Mouse (Mus musculus): ENCODE measurements around the gene Srsf1.

The Srsf1 gene

DNA sequence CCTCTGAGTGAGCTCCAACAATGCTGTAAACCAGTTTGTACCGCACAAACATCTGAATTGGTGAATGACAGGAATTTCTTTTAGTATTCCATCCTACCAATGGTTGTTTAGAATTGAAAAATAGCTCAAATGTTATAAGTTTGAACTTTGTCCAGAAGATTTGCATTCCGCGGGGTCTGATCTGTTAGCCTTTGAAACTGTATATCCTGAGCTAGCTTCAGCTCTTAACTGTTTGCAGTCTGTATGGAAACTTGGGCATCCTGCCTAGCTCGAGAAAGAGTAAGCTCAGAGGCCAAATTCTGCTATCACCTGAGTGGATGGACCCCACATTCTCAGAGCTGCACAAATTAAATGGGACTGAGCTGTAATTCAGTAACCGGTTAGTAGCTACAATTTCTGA, 23.9 kb downstream of the Srsf1 start:
- DNase-seq (ENCODE audit: low spot score), result no peak

- DNase-seq (ENCODE audit: low spot score), result no peak
Measured at GRCm38 (mm10) chr11:88073343-88073875, 26.2 kb downstream of the Srsf1 start.

DNA sequence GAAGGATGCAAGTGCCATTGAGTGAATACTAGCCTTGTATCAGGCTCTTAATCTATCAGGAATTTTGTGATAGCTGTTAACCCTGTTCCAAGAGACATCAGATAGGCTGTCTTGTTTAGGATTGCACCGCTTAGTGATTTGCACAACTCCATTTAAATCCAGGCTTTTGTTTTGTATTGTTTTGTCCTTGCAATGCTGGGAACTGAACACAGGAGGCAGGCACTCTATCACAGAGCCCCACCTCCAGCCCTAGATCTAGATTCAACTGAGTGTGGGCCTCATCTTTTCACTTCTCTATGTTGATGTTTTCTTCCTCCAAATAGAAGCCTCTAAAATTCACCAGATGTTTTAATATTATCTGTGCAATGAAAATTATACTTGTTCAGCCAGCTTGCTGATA, 28.5 kb downstream of the Srsf1 start:
- no peak for DNase-seq (ENCODE audit: low spot score)

DNA sequence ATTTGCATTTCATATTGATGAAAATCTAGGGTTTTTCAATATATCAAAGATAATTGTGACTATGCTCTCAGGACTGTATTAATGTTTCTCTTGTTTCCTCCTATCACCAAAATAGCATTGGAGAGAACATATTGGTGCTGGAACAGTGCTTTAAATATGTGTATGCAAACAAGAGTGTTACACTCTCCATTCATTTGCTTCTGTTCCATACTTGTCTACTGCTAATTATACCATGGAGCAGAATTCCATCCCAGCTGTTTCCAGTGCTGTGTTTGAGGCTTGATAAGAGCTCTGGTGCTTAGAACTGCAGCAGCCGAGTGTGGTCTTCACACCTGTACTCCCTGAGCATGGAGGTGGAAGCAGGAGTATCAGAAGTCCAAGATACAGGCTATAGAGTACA, 29.2 kb downstream of the Srsf1 start:
- no peak for DNase-seq (ENCODE audit: low spot score)

DNA sequence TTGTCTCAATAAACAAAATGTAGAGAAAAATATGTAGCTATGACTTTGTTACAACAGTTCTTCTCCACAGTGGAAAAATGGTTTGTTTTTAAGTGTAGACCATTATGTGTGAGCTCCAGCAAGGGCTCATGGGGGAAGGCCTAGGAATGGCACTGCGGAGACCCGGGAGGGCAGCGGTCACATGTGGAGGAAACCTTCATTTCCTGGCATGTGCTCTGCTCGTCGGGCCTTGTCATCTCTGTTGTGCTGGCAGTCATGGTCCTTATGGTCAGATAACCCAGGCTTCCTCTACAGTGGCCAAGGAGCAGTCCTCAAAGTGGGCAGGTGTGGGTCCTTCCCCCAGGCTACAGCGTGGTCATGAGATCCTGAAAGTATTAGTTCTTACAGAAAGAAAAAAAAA, 36.5 kb downstream of the Srsf1 start:
- DNase-seq (ENCODE audit: low spot score), result no peak

DNA sequence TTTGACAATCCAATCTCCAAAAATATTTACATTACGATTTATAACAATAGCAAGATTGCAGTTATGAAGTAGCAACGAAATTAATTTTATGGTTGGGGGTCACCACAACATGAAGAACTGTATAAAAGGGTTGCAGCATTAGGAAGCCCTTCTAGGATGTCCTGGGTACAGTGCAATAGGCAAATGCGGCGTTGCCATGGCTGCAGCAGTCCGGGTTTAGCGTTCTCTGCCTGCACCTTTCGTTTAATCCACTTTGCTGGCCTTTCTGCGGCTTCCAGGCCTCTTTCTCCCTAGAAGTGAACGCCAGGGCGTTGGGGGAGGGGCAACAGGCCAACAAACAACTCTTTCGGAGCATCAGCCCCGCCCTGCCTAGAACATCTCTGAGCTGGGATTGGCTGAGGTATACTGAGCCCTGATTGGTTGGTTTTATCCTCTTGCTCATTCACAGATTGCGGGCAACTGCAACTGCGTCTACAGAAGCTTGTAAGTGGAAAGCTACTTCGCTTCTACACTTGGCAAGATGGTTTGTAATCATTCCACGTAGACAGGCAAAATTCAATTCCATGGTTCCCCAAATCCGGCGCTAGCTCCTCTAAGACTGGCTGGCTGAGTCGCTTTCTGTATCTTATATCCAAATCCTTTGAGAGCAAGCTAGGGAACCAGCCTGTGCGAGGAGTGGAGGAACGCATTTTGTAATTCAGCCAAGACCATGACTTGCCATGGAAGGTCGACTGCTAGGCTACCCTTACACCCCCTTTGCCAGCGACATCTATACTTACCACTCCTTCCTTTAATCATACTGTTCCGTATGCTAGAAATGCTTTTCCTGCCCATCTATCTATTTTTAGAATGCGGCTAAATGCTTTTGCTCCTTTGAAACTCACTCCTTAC, 39.8 kb downstream of the Srsf1 start:
- DNase-seq (ENCODE audit: low spot score), result peak; percentile 68

DNA sequence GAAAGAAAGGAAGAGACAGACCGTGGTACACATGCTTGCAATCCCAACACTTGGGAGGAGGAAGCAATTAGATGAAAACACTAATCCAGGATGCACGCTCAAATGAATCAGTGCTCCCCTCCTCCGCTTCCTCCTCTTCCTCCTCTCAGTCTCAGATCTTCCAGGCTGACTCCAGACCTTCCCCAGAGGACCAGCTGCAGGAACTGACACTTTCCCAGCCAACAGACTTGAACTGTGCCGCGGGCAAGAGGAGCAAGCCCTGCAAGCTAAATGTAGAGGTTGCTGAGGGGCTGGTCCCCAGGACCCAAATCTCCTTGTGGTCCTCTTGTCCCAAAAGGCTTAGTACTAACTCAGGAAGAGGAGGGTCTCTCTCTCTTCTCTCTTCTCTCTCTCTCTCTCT, 42.0 kb downstream of the Srsf1 start:
- DNase-seq (ENCODE audit: low spot score), result no peak

DNA sequence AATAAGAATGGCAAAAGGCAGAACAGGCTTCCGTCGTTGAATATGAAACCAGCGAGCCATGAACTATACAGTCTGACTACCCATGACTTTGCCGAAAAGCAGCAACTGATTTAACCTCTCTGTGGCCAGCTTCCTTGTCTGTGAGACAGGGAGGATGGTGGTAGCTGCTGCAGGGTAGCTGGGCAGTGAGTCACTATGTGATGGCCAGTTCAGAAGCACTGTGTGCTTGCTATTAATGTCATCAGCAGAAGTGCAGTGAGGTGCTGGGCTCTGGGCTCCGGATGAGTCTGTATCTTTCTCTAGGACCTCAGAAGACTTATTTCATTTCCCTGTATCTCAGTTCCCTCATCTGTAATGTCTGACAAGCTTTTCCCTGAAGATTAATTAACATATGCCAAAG, 43.1 kb downstream of the Srsf1 start:
- no peak for DNase-seq (ENCODE audit: low spot score)

- no peak for DNase-seq (ENCODE audit: low spot score)
Measured at GRCm38 (mm10) chr11:88091949-88092348, 44.8 kb downstream of the Srsf1 start.

- DNase-seq (ENCODE audit: low spot score), result no peak
Measured at GRCm38 (mm10) chr11:88097173-88097572, 50.0 kb downstream of the Srsf1 start.

DNA sequence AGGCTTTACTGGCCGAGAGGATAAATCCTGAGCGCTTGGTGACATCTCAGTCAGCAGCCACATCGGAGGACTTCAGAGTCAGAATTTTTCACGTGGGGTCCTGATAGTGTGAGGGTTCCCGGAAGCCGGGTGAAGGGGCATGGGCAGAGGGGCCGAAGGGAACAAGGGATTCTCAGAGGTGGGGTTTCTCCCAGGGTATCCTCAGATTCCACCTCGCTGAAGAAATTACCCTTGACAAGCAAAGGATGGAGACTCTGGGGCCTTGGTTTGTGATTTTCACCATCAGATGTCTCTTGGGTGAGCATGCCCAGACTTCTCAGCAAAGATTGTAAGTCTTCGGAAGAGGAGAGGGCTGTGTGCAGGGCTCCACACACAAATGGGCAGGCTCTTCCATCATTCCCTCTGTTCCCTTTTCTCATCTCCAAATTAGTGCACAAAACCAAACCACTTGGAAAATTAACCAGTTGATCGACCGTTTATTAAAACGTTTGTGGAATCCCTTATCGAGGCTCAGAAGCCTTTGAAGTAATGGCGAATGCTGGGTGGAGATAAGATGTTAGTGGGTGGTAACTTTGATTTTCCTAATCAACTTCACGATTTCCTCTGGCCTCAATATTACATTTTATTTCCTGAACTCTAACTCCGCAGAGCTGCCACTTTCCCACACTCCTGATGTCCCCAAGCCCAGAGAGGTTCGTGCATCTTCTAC, 51.0 kb downstream of the Srsf1 start, which contains the start of gene Cuedc1:
Gene Cuedc1, plus strand, starts transcription at position 38 of the 709 bp plus-strand sequence.
- no peak for DNase-seq (ENCODE audit: low spot score)

DNA sequence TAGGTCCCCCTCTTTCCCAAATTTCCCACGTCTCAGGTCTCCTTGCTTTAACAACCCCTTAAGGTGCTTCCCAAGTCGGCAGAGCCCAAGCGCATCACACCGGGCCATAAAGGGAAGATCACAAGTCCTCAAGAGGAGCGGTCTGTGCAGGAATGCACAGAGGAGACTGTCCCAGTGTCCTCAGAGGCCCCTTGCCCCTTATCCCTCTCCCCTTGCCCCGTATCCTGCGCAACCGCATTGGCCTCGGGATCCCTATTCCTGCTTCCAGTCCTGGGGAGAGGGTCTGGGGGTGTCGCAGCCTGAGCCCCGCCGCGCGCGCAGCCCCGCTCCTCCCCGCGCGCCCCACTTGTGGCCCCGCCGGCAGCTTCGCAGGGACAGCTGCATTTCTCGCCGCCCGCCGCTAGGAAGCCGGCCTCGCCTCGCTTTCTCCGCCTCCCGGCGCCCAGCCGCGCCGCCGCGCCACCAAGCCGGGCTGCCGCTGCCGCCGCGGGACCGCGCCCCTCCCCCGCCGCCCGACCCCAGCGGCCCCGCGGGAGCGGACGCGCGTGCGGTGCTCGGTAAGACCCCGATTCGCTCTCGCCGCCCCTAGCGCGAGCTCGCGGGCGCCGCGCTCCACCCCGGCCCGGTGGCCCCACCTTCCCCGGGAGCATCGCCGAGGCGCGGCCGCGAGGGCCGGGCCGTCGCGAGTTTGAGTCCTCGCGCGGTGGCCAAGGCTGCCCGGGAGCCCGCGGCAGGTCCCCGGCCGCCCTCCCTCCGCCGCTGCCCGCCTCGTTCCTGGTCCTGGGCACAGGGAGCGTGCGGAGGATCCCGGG, 51.8 kb downstream of the Srsf1 start:
- DNase-seq (ENCODE audit: low spot score), result no peak

GRCm38 (mm10) chr11:88099599-88100023, 52.4 kb downstream of the Srsf1 start:
- DNase-seq (ENCODE audit: low spot score), result no peak

- no peak for DNase-seq (ENCODE audit: low spot score)
Measured at GRCm38 (mm10) chr11:88100170-88100569, 53.0 kb downstream of the Srsf1 start.

Measured in urinary bladder, postnatal 10 days (tissue).